Mouse (Mus musculus) C2C12 (cell line): ENCODE data around the gene Qtrt1.

Experiments
- CEBPB ChIP-seq: IDR thresholded peaks from one replicate; pipeline ENCODE4 v1.6.1; 2011; ENCODE audit warnings: low read depth, mild to moderate bottlenecking, control low read depth, moderate library complexity
- CTCF ChIP-seq: IDR thresholded peaks from one replicate; pipeline ENCODE4 v1.5.1; 2011; ENCODE audit not compliant: control insufficient read depth, insufficient read depth, insufficient read length
- MAX ChIP-seq: IDR thresholded peaks from one replicate; pipeline ENCODE4 v1.6.1; 2011; ENCODE audit warnings: mild to moderate bottlenecking, control low read depth
- USF1 ChIP-seq: IDR thresholded peaks from one replicate; pipeline ENCODE4 v1.6.1; 2011; ENCODE audit warnings: low read depth, mild to moderate bottlenecking, control low read depth, moderate library complexity

GRCm38 (mm10) chr9:21428178-21428577, 16.5 kb downstream of the Qtrt1 start:
- TF ChIP-seq CTCF, result no peak
- no peak for TF ChIP-seq MAX
- TF ChIP-seq USF1, result no peak
- no peak for TF ChIP-seq CEBPB
